Mouse (Mus musculus) liver, embryonic 14.5 days (tissue): ENCODE data around the gene Atad3a.

Experiments used
- CTCF ChIP-seq: IDR thresholded peaks from 2 replicates; pipeline ENCODE4 v1.5.1; 2016; ENCODE audit warnings: antibody characterized with exemption, low read depth, control low read depth
- EP300 ChIP-seq: IDR thresholded peaks from 2 replicates; pipeline ENCODE4 v1.6.1; 2016; ENCODE audit warnings: antibody characterized with exemption, low read depth

- TF ChIP-seq EP300 (no peak), CTCF (peak; percentile 11; the same call in 1 of the 2 replicates)
Measured at GRCm38 (mm10) chr4:155694482-155695401, 66.2 kb downstream of the Atad3a start.
